Mouse (Mus musculus): ENCODE measurements around the gene Mib2. TPM values are rescaled to one million over a fixed set of nuclear protein-coding genes. Genes with fewer than 3 reads are reported as not detected.
"Not testable (repeated sequence)": the region's sequence is repeated elsewhere in the genome, so short reads cannot be mapped to it uniquely, and the experiment has no call there.

Gene Mib2
- polyA plus RNA-seq, 1 experiment from 2014 or later, result 21.0 TPM

DNA sequence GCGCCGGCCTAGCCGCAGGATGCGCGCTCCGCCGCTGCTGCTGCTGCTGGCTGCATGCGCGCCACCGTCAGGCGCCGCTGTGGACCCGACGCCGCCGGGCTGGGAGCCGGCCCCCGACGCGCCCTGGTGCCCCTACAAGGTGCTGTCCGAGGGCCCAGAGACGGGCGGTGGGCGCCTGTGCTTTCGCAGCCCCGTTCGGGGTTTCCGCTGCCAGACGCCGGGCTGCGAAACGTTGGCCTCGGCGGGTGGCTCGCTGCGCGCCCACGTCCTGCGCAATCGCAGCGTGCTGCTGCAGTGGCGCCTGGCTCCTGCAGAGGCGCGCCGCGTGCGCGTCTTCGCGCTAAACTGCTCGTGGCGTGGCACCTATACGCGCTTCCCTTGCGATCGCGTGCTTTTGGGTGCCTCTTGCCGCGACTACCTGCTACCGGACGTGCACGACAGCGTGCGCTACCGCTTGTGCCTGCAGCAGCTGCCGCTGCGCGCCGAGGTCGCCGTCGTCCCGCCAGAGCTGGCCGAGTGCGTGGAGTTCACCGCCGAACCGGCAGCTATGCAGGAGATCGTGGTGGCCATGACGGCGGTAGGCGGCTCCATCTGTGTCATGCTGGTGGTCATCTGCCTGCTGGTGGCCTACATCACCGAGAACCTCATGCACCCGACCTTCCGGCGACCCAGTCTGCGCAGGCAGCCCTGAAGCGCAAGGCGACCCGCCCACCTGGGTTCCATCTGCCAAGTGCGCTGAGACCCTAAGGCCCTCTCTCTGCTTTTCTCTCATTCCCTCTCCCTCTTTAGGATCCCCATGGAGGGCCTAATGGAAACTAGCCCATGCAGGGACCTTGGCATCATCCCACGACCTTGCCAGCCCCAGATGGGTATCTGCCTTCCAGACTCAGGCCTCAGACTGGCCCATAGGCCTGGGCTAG, 25.7 kb upstream of the Mib2 start:
- DNase-seq (ENCODE audit: low spot score) (peak; percentile 51), ATAC-seq (replicated peaks; ENCODE audit: low FRiP score, low read depth) (peak; percentile 57)
- Histone ChIP-seq H3K27ac (0 out of 2 replicates have a peak overlapping the region, but pooled peaks have one; percentile 19), H3K4me1 (replicated peaks; ENCODE audit: insufficient read depth, low read length) (0 out of 2 replicates have a peak, but pooled peaks cover 6% of the 10 kb centered on the region), H3K27me3 (ENCODE audit: insufficient read depth, low read length) (no peaks in the 10 kb centered on the region), H3K9me3 (replicated peaks; ENCODE audit: low read length) (no peaks in the 10 kb centered on the region), H3K36me3 (ENCODE audit: insufficient read depth, low read length) (no peaks in the 10 kb centered on the region), H3K4me2 (ENCODE audit: low read length) (peak overlapping the region; percentile 96), H3K9ac (ENCODE audit: low read depth, low read length) (peak overlapping the region; percentile 75), H3K4me3 (replicated peaks; ENCODE audit: low read depth, low read length) (peak overlapping the region; percentile 66)
- 0 out of 2 replicates have a peak, but pooled peaks have one; percentile 34 for TF ChIP-seq CTCF (IDR thresholded peaks at IDR 0.05; ENCODE audit: low read depth)
- WGBS, result under 1% methylated on average over 85 of the region's 92 CpGs

DNA sequence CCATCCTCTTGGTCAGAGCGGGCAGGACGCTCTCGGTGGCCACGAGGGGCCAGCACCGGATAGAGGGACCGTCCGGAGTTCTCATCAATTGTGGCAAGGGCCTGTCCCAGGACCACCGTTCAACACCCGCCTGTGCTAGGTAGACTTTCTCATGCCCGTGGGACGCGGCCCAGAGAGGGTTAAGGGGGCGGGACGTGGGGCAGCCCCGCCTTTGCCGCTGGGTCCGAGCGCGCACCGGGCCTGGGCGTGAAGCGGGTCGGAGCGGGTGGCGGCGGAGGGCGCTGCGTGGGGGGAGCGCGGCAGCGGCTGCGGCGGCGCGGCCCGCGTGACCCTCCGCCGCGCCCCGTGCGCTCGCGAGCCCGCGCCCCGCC, 25.1 kb upstream of the Mib2 start, which contains the start of gene Fndc10:
Gene Fndc10 (plus strand): TSS at position 232 of the 371 bp plus-strand sequence.
- ATAC-seq (replicated peaks; ENCODE audit: low FRiP score, low read depth) (peak; percentile 73), DNase-seq (ENCODE audit: low spot score) (peak; percentile 65)
- H3K27me3 ChIP-seq (ENCODE audit: insufficient read depth, low read length), result no peaks in the 10 kb centered on the region
- H3K36me3 ChIP-seq (ENCODE audit: insufficient read depth, low read length), result no peaks in the 10 kb centered on the region
- no peaks in the 10 kb centered on the region for H3K9me3 ChIP-seq (replicated peaks; ENCODE audit: low read length)
- peak within 1 kb of the TSS; percentile 66 for H3K4me3 ChIP-seq (replicated peaks; ENCODE audit: low read depth, low read length)
- 0 out of 2 replicates have a peak within 1 kb of the TSS, but pooled peaks have one; percentile 19 for H3K27ac ChIP-seq
- 2% methylated on average over 43 of the region's 47 CpGs for WGBS
- TF ChIP-seq CTCF (IDR thresholded peaks at IDR 0.05; ENCODE audit: low read depth), result peak; percentile 39; the same call in 1 of the 2 replicates
- H3K4me1 ChIP-seq (replicated peaks; ENCODE audit: insufficient read depth, low read length), result 0 out of 2 replicates have a peak, but pooled peaks cover 6% of the 10 kb centered on the region
- H3K4me2 ChIP-seq (ENCODE audit: low read length), result peak within 1 kb of the TSS; percentile 96
- peak within 1 kb of the TSS; percentile 75 for H3K9ac ChIP-seq (ENCODE audit: low read depth, low read length)

GRCm38 (mm10) chr4:155692421-155692820, 23.4 kb upstream of the Mib2 start:
- TF ChIP-seq CTCF (IDR thresholded peaks at IDR 0.05; ENCODE audit: low read depth), result no peak
- H3K9me3 ChIP-seq (replicated peaks; ENCODE audit: low read length), result no peaks in the 10 kb centered on the region
- H3K9ac ChIP-seq (ENCODE audit: low read depth, low read length), result no peak overlapping the region
- DNase-seq (ENCODE audit: low spot score), result no peak
- WGBS, result 97% methylated on average over 3 of the region's 3 CpGs
- H3K36me3 ChIP-seq (ENCODE audit: insufficient read depth, low read length), result no peaks in the 10 kb centered on the region
- 0 out of 2 replicates have a peak, but pooled peaks cover 6% of the 10 kb centered on the region for H3K4me1 ChIP-seq (replicated peaks; ENCODE audit: insufficient read depth, low read length)
- ATAC-seq (replicated peaks; ENCODE audit: low FRiP score, low read depth), result no peak
- H3K27me3 ChIP-seq (ENCODE audit: insufficient read depth, low read length), result no peaks in the 10 kb centered on the region
- H3K4me2 ChIP-seq (ENCODE audit: low read length), result no peak overlapping the region
- H3K27ac ChIP-seq, result no peak overlapping the region
- no peak overlapping the region for H3K4me3 ChIP-seq (replicated peaks; ENCODE audit: low read depth, low read length)

DNA sequence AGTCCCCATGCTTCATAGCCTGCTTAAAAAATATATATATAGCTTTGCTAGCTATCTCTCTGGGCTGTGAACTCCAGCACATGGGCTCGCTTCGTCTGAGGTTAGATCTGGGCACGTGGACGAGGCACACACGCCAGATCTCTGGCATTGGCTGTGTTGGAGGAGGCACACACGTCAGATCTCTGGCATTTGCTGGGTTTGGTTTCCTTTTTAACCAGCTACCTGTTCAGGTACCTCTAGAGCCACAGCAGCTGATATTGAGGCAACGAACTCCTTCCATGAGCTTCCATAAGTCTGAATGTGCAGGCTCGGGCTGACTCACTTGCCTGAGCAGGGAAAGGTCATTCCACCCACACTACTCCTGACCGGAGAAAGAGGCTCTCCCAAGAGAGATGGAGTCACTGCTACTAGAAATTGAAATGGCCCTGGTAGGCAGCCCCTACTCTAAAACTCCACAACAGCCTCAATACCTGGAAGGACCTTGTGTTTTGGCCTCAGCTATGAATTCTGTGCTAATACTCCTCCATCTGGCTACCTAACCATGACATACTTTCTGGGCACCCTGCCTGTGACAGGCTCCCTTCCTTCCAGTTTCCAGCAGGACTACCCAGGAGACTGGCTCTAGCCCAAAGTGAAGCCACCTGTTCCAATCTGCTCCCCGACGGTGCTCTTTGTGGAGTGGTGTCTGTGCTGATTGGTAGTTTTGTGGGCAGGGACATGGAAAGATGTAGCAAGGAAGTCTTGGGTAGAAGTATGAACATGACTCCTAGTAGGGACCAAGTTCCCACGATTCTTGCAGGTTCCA, 21.8 kb upstream of the Mib2 start:
- ATAC-seq (replicated peaks; ENCODE audit: low FRiP score, low read depth) (no peak), DNase-seq (ENCODE audit: low spot score) (no peak)
- Histone ChIP-seq H3K4me2 (ENCODE audit: low read length) (no peak overlapping the region), H3K27me3 (ENCODE audit: insufficient read depth, low read length) (no peaks in the 10 kb centered on the region), H3K4me1 (replicated peaks; ENCODE audit: insufficient read depth, low read length) (0 out of 2 replicates have a peak, but pooled peaks cover 6% of the 10 kb centered on the region), H3K9ac (ENCODE audit: low read depth, low read length) (no peak overlapping the region), H3K27ac (no peak overlapping the region), H3K9me3 (replicated peaks; ENCODE audit: low read length) (no peaks in the 10 kb centered on the region), H3K4me3 (replicated peaks; ENCODE audit: low read depth, low read length) (no peak overlapping the region), H3K36me3 (ENCODE audit: insufficient read depth, low read length) (no peaks in the 10 kb centered on the region)
- TF ChIP-seq CTCF (IDR thresholded peaks at IDR 0.05; ENCODE audit: low read depth), result no peak
- WGBS, result 77% methylated on average over 12 of the region's 12 CpGs

DNA sequence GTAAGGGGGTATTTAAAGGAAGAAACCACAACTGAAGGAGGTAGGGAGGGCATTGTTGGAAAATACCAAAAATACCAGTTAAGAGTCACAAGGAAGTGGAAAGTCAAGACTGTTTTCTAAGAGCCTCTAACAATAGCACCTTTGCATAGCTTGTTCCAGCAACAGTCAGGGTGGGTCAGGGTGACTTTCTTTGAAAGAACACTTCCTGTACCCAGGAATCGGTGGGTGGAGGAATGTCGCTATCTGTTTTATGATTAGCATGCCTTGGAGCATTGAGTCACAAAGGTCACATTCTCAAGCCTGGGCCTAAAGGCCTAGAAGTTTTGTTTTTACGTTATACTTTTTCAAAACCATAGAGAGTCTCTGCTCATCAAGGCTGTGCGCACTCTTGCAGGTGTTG, 18.8 kb upstream of the Mib2 start:
- H3K27ac ChIP-seq; H3K36me3 ChIP-seq (ENCODE audit: insufficient read depth, low read length); ATAC-seq (replicated peaks; ENCODE audit: low FRiP score, low read depth); H3K4me2 ChIP-seq (ENCODE audit: low read length); DNase-seq (ENCODE audit: low spot score); H3K27me3 ChIP-seq (ENCODE audit: insufficient read depth, low read length); H3K4me1 ChIP-seq (replicated peaks; ENCODE audit: insufficient read depth, low read length); H3K4me3 ChIP-seq (replicated peaks; ENCODE audit: low read depth, low read length); H3K9ac ChIP-seq (ENCODE audit: low read depth, low read length); H3K9me3 ChIP-seq (replicated peaks; ENCODE audit: low read length): not testable (repeated sequence)
- 72% methylated on average over 4 of the region's 4 CpGs for WGBS

DNA sequence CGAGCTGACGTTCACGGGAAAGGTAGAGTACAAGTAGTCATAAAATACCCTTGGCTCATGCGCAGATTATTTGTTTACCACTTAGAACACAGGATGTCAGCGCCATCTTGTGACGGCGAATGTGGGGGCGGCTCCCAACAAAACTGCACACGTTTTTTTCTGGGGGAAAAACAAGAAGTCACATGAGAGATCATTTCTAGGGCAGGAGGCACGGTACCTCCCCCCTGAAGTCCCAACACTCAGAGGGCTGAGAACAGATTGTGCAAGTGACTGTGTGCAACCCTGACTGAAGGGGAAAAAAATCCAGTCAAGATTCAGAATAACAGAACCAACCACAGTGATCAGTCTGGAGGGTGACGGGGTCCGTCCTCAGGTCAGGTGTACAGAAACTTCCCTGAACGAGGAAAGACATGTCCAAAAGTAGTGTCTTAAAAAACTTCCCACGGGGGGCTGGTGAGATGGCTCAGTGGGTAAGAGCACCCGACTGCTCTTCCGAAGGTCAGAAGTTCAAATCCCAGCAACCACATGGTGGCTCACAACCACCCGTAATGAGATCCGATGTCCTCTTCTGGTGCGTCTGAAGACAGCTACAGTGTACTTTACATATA, 14.8 kb upstream of the Mib2 start:
- WGBS, result 91% methylated on average over 16 of the region's 19 CpGs
- DNase-seq (ENCODE audit: low spot score); H3K4me1 ChIP-seq (replicated peaks; ENCODE audit: insufficient read depth, low read length); H3K27ac ChIP-seq; H3K9ac ChIP-seq (ENCODE audit: low read depth, low read length); H3K4me2 ChIP-seq (ENCODE audit: low read length); H3K4me3 ChIP-seq (replicated peaks; ENCODE audit: low read depth, low read length); H3K36me3 ChIP-seq (ENCODE audit: insufficient read depth, low read length); H3K9me3 ChIP-seq (replicated peaks; ENCODE audit: low read length); ATAC-seq (replicated peaks; ENCODE audit: low FRiP score, low read depth); H3K27me3 ChIP-seq (ENCODE audit: insufficient read depth, low read length): not testable (repeated sequence)

All from kidney, postnatal 0 days (tissue).